Mouse (Mus musculus): ENCODE data around the gene Ercc2. TPM values are rescaled to one million over a fixed set of nuclear protein-coding genes. Genes with fewer than 3 reads are reported as not detected.
A peak's percentile ranks its signal among the peaks of the same experiment; 100 is the strongest.

The Ercc2 gene
- polyA plus RNA-seq, 1 experiment from 2014 or later = 22.9 TPM

GRCm38 (mm10) chr7:19344237-19344847 lies 37.5 kb upstream of the Ercc2 start, which contains the start of gene Ercc1:
Gene Ercc1 (plus strand): TSS chr7:19344778.
- no peak for ATAC-seq (ENCODE audit: insufficient number of reproducible peaks, insufficient read depth, low FRiP score, low TSS enrichment, low read depth)
- H3K4me2 ChIP-seq = peak within 1 kb of the TSS; percentile 88
- H3K9me3 ChIP-seq = no peaks in the 10 kb centered on the region
- WGBS = 22% methylated on average over 12 of the region's 12 CpGs
- H3K4me3 ChIP-seq (replicated peaks) = peak within 1 kb of the TSS; percentile 52
- H3K36me3 ChIP-seq = peaks cover 20% of the 10 kb centered on the region
- H3K9ac ChIP-seq (replicated peaks) = peak within 1 kb of the TSS; percentile 62
- peaks cover 30% of the 10 kb centered on the region for H3K4me1 ChIP-seq (replicated peaks)
- peaks cover 16% of the 10 kb centered on the region for H3K27me3 ChIP-seq
- H3K27ac ChIP-seq = peak within 1 kb of the TSS; percentile 87

DNA sequence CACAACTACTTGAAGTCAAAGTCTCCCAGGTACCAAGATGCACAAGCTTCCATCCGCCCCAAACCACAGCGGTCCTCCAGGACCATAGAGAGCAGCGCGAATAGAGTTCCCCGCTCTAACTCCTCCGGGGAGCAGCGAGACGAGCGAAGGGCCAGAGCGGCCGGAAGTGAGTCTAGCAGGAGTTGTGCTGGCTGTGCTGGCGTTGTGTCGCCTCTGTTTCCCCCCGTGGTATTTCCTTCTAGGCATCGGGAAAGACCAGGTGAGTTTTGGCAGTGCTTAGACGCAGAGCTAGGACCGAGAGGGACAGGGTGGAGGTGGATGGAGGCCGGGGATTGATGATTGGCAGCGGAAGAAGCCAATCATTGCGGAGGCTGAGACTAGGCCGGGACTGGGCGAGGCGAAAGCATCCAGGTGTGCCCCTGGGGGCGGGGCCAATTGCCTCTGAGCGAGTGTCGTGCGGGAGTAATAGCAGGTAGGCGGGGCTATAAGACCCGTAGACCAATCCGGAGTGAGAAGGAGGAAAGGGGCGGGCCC lies 36.8 kb upstream of the Ercc2 start:
- peak; percentile 96 for ATAC-seq (ENCODE audit: insufficient number of reproducible peaks, insufficient read depth, low FRiP score, low TSS enrichment, low read depth)
- WGBS = under 1% methylated on average over 31 of the region's 31 CpGs
- H3K9ac ChIP-seq (replicated peaks) = peak overlapping the region; percentile 62
- peaks cover 16% of the 10 kb centered on the region for H3K27me3 ChIP-seq
- H3K4me2 ChIP-seq = peak overlapping the region; percentile 82
- no peaks in the 10 kb centered on the region for H3K9me3 ChIP-seq
- H3K4me3 ChIP-seq (replicated peaks) = peak overlapping the region; percentile 52
- H3K27ac ChIP-seq = peak overlapping the region; percentile 87
- peaks cover 26% of the 10 kb centered on the region for H3K36me3 ChIP-seq
- H3K4me1 ChIP-seq (replicated peaks) = peaks cover 30% of the 10 kb centered on the region

DNA sequence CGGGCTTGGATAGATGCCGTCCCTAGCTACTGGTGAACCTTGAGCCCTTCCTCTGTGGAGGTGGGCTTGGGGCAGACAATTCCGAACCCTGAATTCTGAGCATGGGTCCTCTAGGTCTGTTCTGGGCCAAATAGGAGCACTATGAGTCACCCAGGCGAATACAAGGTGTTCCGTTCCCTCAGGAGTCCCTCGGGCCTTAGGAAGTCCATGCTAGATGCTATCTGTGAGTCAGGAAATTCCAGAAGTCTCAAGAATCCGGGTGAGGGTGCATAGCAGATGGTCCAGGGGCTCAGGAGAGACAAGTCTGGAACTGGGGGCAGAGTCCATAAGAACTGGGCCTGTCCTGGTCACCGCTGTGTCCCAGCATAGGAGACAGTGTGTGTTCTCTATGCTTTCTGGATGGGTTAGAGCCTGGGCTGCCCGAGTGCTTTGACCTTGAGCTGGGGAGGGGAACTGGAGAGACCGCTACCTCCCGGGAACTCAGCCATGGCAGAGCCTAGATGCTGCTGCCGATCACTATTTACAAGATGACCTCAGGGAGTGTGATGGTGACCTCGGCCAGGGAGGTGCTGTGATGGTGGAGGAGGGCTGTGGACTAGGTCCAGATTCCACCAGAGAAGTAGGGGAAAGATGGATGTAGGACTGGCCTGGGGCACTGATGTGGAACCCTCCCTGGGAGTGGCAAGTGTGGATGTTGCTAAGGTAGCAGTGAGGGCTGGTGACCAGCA lies 32.5 kb upstream of the Ercc2 start:
- no peak overlapping the region for H3K4me2 ChIP-seq
- H3K27me3 ChIP-seq = no peaks in the 10 kb centered on the region
- peaks cover 11% of the 10 kb centered on the region for H3K4me1 ChIP-seq (replicated peaks)
- ATAC-seq (ENCODE audit: insufficient number of reproducible peaks, insufficient read depth, low FRiP score, low TSS enrichment, low read depth) = no peak
- no peak overlapping the region for H3K4me3 ChIP-seq (replicated peaks)
- no peak overlapping the region for H3K27ac ChIP-seq
- no peak overlapping the region; the same call in 1 of the 2 replicates for H3K9ac ChIP-seq (replicated peaks)
- 88% methylated on average over 13 of the region's 13 CpGs for WGBS
- no peaks in the 10 kb centered on the region for H3K9me3 ChIP-seq
- H3K36me3 ChIP-seq = peaks cover 66% of the 10 kb centered on the region

GRCm38 (mm10) chr7:19350221-19350620 lies 31.6 kb upstream of the Ercc2 start:
- Histone ChIP-seq H3K27ac (no peak overlapping the region), H3K4me1 (replicated peaks) (peaks cover 8% of the 10 kb centered on the region), H3K9ac (replicated peaks) (no peak overlapping the region), H3K4me2 (no peak overlapping the region), H3K9me3 (no peaks in the 10 kb centered on the region), H3K4me3 (replicated peaks) (no peak overlapping the region), H3K27me3 (no peaks in the 10 kb centered on the region), H3K36me3 (peaks cover 75% of the 10 kb centered on the region)
- 93% methylated on average over 8 of the region's 8 CpGs for WGBS
- no peak for ATAC-seq (ENCODE audit: insufficient number of reproducible peaks, insufficient read depth, low FRiP score, low TSS enrichment, low read depth)

DNA sequence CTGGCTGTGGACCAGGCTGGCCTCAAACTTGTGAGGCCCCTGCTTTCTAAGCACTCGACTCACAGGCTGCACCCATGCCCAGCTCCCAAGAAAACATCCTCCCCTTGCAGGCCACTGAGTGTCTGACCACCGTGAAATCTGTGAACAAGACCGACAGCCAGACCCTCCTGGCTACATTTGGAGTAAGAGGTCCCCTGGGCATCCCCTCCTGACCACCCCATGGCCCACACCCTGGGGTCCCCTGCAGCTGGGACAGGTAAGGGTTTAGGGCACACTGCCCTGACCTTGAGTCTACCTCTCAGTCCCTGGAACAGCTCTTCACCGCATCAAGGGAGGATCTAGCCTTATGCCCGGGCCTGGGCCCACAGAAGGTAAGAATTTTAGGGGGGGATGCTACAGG lies 26.8 kb upstream of the Ercc2 start:
- no peak overlapping the region for H3K4me2 ChIP-seq
- no peak overlapping the region for H3K9ac ChIP-seq (replicated peaks)
- no peak overlapping the region for H3K27ac ChIP-seq
- H3K36me3 ChIP-seq = peaks cover 75% of the 10 kb centered on the region
- no peaks in the 10 kb centered on the region for H3K9me3 ChIP-seq
- no peak overlapping the region for H3K4me3 ChIP-seq (replicated peaks)
- peaks cover 9% of the 10 kb centered on the region for H3K4me1 ChIP-seq (replicated peaks)
- no peaks in the 10 kb centered on the region for H3K27me3 ChIP-seq
- ATAC-seq (ENCODE audit: insufficient number of reproducible peaks, insufficient read depth, low FRiP score, low TSS enrichment, low read depth) = no peak
- 93% methylated on average over 5 of the region's 5 CpGs for WGBS

DNA sequence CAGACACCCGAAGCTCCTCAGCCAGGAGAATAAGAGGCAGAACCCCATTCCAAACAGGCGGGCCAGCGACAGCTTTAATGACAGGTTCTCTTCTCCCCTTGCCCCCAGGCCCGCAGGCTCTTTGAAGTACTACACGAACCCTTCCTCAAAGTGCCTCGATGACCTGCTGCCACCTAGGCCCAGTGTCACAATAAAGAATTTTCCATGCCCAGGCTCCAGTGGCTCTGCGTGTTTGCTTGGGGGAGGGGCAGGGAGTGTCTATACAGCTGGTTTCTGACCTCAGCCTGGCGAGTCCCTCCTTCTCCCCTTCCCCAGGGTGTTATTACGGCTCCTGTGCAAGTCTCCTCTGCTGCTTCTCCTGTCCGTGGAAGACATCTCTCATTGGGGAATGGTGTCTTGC lies 25.5 kb upstream of the Ercc2 start:
- no peak for ATAC-seq (ENCODE audit: insufficient number of reproducible peaks, insufficient read depth, low FRiP score, low TSS enrichment, low read depth)
- H3K4me2 ChIP-seq = no peak overlapping the region
- peaks cover 64% of the 10 kb centered on the region for H3K36me3 ChIP-seq
- peaks cover 10% of the 10 kb centered on the region for H3K4me1 ChIP-seq (replicated peaks)
- H3K27ac ChIP-seq = no peak overlapping the region
- 72% methylated on average over 10 of the region's 10 CpGs for WGBS
- no peak overlapping the region for H3K4me3 ChIP-seq (replicated peaks)
- no peaks in the 10 kb centered on the region for H3K27me3 ChIP-seq
- no peaks in the 10 kb centered on the region for H3K9me3 ChIP-seq
- no peak overlapping the region for H3K9ac ChIP-seq (replicated peaks)

- Histone ChIP-seq H3K9me3 (no peaks in the 10 kb centered on the region), H3K27ac (no peak overlapping the region), H3K4me2 (peak overlapping the region; percentile 98), H3K27me3 (peaks cover 12% of the 10 kb centered on the region), H3K9ac (replicated peaks) (peak overlapping the region; percentile 68), H3K4me3 (replicated peaks) (peak overlapping the region; percentile 75), H3K4me1 (replicated peaks) (peaks cover 21% of the 10 kb centered on the region), H3K36me3 (peaks cover 50% of the 10 kb centered on the region)
- no peak for ATAC-seq (ENCODE audit: insufficient number of reproducible peaks, insufficient read depth, low FRiP score, low TSS enrichment, low read depth)
- WGBS = 93% methylated on average over 25 of the region's 25 CpGs
Measured at GRCm38 (mm10) chr7:19357381-19358375, 24.1 kb upstream of the Ercc2 start.

GRCm38 (mm10) chr7:19358634-19359033 lies 23.2 kb upstream of the Ercc2 start:
- 22% methylated on average over 13 of the region's 13 CpGs for WGBS
- Histone ChIP-seq H3K27ac (no peak overlapping the region), H3K4me2 (peak overlapping the region; percentile 98), H3K27me3 (peaks cover 16% of the 10 kb centered on the region), H3K9me3 (no peaks in the 10 kb centered on the region), H3K36me3 (peaks cover 41% of the 10 kb centered on the region), H3K9ac (replicated peaks) (peak overlapping the region; percentile 68), H3K4me3 (replicated peaks) (peak overlapping the region; percentile 75), H3K4me1 (replicated peaks) (peaks cover 21% of the 10 kb centered on the region)
- ATAC-seq (ENCODE audit: insufficient number of reproducible peaks, insufficient read depth, low FRiP score, low TSS enrichment, low read depth) = no peak

- Histone ChIP-seq H3K27ac (peak within 1 kb of the TSS; percentile 50; the same call in 1 of the 2 replicates), H3K4me1 (replicated peaks) (peaks cover 21% of the 10 kb centered on the region)
Measured at GRCm38 (mm10) chr7:19359299-19359891, 22.4 kb upstream of the Ercc2 start, which contains the start of the genes Cd3eap and Ppp1r13l. Gene Cd3eap (minus strand): TSS chr7:19359483. Gene Ppp1r13l (plus strand): TSS chr7:19359749.

DNA sequence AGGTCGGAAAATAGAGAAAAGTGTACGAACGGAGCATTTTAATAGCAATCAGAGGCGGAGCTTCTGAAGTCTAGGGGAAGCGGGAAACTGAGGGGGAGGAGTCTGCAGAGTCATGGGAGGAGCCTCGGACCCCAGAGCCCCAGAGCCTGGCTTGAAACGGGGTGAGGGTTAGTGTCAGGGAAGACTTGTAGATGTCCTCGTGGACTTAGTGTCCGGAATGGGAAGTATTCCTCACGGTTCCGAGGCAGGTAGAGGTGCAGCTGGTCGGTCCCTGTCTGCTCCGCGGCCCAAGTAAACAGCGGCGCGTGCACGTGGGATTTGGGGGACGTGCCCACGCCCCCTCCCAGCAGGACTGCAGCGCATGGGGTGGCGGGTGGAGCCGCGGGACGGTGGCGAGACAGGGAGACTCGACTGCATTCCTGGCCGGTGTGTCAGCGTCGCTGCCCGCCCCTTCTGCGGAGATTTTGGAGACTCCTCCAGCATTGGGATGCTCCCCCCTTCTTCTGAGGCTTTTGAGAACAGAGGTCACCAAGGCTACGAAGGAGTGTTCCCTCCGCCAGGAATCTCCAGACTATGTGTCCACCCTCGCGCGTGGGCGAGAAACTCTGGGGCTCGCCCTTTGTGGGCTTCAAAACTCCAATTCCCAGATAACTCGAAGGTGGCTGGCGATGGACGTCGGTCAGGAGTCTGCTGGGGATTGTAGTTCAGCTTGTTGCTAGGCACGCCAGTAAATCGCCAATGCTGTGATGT lies 21.7 kb upstream of the Ercc2 start:
- Histone ChIP-seq H3K27me3 (peaks cover 16% of the 10 kb centered on the region), H3K4me2 (peak overlapping the region; percentile 98), H3K4me1 (replicated peaks) (peaks cover 21% of the 10 kb centered on the region), H3K4me3 (replicated peaks) (peak overlapping the region; percentile 75), H3K9ac (replicated peaks) (peak overlapping the region; percentile 68), H3K9me3 (no peaks in the 10 kb centered on the region), H3K27ac (peak overlapping the region; percentile 50; the same call in 1 of the 2 replicates), H3K36me3 (peaks cover 28% of the 10 kb centered on the region)
- peak; percentile 65 for ATAC-seq (ENCODE audit: insufficient number of reproducible peaks, insufficient read depth, low FRiP score, low TSS enrichment, low read depth)
- WGBS = under 1% methylated on average over 45 of the region's 45 CpGs

More at GRCm38 (mm10) chr7:19359299-19359891, 22.4 kb upstream of the Ercc2 start, which contains the start of the genes Cd3eap and Ppp1r13l:
- Histone ChIP-seq H3K9me3 (no peaks in the 10 kb centered on the region), H3K4me2 (peak within 1 kb of the TSS; percentile 98), H3K4me3 (replicated peaks) (peak within 1 kb of the TSS; percentile 75), H3K27me3 (peaks cover 16% of the 10 kb centered on the region), H3K9ac (replicated peaks) (peak within 1 kb of the TSS; percentile 68), H3K36me3 (peaks cover 34% of the 10 kb centered on the region)
- under 1% methylated on average over 31 of the region's 31 CpGs for WGBS
- peak; percentile 21 for ATAC-seq (ENCODE audit: insufficient number of reproducible peaks, insufficient read depth, low FRiP score, low TSS enrichment, low read depth)
